17 mouse cellular contexts compared by ENCODE assay signal in the genomic region with DNA sequence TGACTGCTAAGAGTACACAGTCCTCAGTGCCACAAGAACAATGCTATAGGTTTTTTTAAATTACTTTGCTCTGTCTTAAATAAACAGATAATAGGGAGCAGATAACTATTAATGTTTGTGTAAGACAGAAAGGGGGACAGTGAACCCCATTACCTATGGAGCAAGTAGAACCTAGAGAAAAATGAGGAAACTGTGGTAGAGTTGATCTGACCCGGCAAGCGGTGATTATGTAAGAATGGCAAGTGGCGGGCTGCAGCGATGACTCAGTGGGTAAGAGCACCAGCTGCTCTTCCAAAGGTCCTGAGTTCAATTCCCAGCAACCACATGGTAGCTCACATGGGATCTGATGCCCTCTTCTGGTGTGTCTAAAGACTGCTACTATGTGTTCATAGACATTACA.
DNase-seq lines count a peak whose midpoint lies in the region; ATAC-seq and TF ChIP-seq lines count a peak whose summit lies in the region.
"Had no signal": no experiment of that assay in that cellular context is flagged by ENCODE, and none has a peak within 500 bp of the region (broad histone marks: within the 10 kb centered on the region; RNA-seq: fewer than 3 reads in every experiment).

No protein-coding gene starts in this region.

- TF ChIP-seq CTCF in gastrocnemius, adult 2 months (IDR thresholded peaks at IDR 0.05) = no peak
- no peak for TF ChIP-seq CTCF in midbrain, postnatal 0 days (IDR thresholded peaks at IDR 0.05)

- DNase-seq in gastrocnemius, adult 2 months = no peak
- no peak for DNase-seq in gastrocnemius, adult 18-20 months (ENCODE audit: low spot score)
- DNase-seq in 3134 (ENCODE audit: extremely low read depth, insufficient read length, low spot score) (peak; percentile 38), NIH3T3 (ENCODE audit: low read depth) (peak; percentile 58)
- DNase-seq in midbrain, postnatal 0 days (ENCODE audit: low spot score) = no peak
- DNase-seq in adrenal gland, postnatal 4 days (ENCODE audit: low spot score in 2 of 2) = no peak
- DNase-seq: cerebellum, adult 8-10 months; kidney, adult 18-20 months; liver, embryonic 13.5 days; retina, postnatal 1 day; spleen, adult 18-20 months had no signal

- intact Hi-C loops in gastrocnemius, adult 2 months (cut with DNase I) = no loop called here

- no peak overlapping the region for H3K9ac ChIP-seq in midbrain, postnatal 0 days (replicated peaks; ENCODE audit: low read length, poor library complexity, severe bottlenecking)
- H3K9ac ChIP-seq: hindbrain, embryonic 12.5 days; neural tube, embryonic 12.5 days had no signal

- peak; percentile 93 for ATAC-seq in megakaryocyte, adult 5-6 weeks (ENCODE audit: poor library complexity, severe bottlenecking)
- ATAC-seq in CD4-positive, CD25-positive, alpha-beta regulatory T cell, adult 4 months = no peak
- ATAC-seq in midbrain, postnatal 0 days (ENCODE audit: low FRiP score) = no peak

- H3K27me3 ChIP-seq in midbrain, postnatal 0 days (ENCODE audit: insufficient read depth, low read length) = no peaks in the 10 kb centered on the region
- H3K27me3 ChIP-seq: hindbrain, embryonic 12.5 days; liver, embryonic 13.5 days; neural tube, embryonic 12.5 days had no signal

- 95% methylated on average over 4 of the region's 4 CpGs for WGBS in midbrain, postnatal 0 days

- H3K27ac ChIP-seq in gastrocnemius, adult 2 months = peak overlapping the region; percentile 28
- no peak overlapping the region for H3K27ac ChIP-seq in midbrain, postnatal 0 days (ENCODE audit: low read depth, low read length)
- H3K27ac ChIP-seq: hindbrain, embryonic 12.5 days; neural tube, embryonic 12.5 days had no signal

- no peak overlapping the region for H3K4me3 ChIP-seq in gastrocnemius, adult 2 months
- no peak overlapping the region for H3K4me3 ChIP-seq in midbrain, postnatal 0 days (ENCODE audit: low read depth, low read length)
- H3K4me3 ChIP-seq: hindbrain, embryonic 12.5 days; liver, embryonic 13.5 days; neural tube, embryonic 12.5 days had no signal

- H3K36me3 ChIP-seq in midbrain, postnatal 0 days (ENCODE audit: insufficient read depth, low read length) = no peaks in the 10 kb centered on the region
- H3K36me3 ChIP-seq: hindbrain, embryonic 12.5 days; neural tube, embryonic 12.5 days had no signal

- no peaks in the 10 kb centered on the region for H3K9me3 ChIP-seq in midbrain, postnatal 0 days (ENCODE audit: low read length)
- H3K9me3 ChIP-seq: hindbrain, embryonic 12.5 days; liver, embryonic 13.5 days; neural tube, embryonic 12.5 days had no signal

- no peaks in the 10 kb centered on the region for H3K4me1 ChIP-seq in midbrain, postnatal 0 days (ENCODE audit: insufficient read depth, low read length)
- H3K4me1 ChIP-seq: hindbrain, embryonic 12.5 days; neural tube, embryonic 12.5 days had no signal

- H3K4me2 ChIP-seq in midbrain, postnatal 0 days (ENCODE audit: low read depth, low read length, poor library complexity, severe bottlenecking) = no peak overlapping the region
- H3K4me2 ChIP-seq: heart, embryonic 11.5 days; hindbrain, embryonic 12.5 days; liver, embryonic 13.5 days; midbrain, embryonic 11.5 days; neural tube, embryonic 12.5 days had no signal

Comparison
In these comparisons a context has a peak if more than half of its experiments do, and no peak if none do; other contexts are left out.
1. DNase-seq: peak in 3134 (single experiment) and NIH3T3 (single experiment); none in gastrocnemius, adult 2 months (single experiment), gastrocnemius, adult 18-20 months (single experiment), midbrain, postnatal 0 days (single experiment) and adrenal gland, postnatal 4 days (0 of 2).